Mouse (Mus musculus) neural tube, embryonic 11.5 days (tissue): ENCODE measurements around the gene Spata17. TPM values are rescaled to one million over a fixed set of nuclear protein-coding genes. Genes with fewer than 3 reads are reported as not detected.

Experiments
- ATAC-seq: fragments of 200-750 bp; cut with Nextera tagmentation; 2 replicates; pipeline ENCODE4 v1.8.0; 2017; ENCODE audit warnings: moderate number of reproducible peaks, mild to moderate bottlenecking, moderate TSS enrichment, moderate library complexity; ENCODE audit not compliant: insufficient read depth, low FRiP score, low TSS enrichment
- DNase-seq: peaks from one replicate; pipeline ENCODE4 v3.0.0-alpha.2; 2015; ENCODE audit warnings: low spot score
- H3K27ac ChIP-seq: fragments of 300-500 bp; sonication (generic); 2 replicates; pipeline ENCODE4 v1.5.1; 2014; ENCODE audit warnings: low read depth, mild to moderate bottlenecking, low read length
- H3K27me3 ChIP-seq: fragments of 300-500 bp; sonication (generic); 2 replicates; pipeline ENCODE4 v1.6.1; 2014; ENCODE audit warnings: mild to moderate bottlenecking, low read length, mixed read lengths; ENCODE audit not compliant: control insufficient read depth, insufficient read depth
- H3K36me3 ChIP-seq: fragments of 300-500 bp; sonication (generic); 2 replicates; pipeline ENCODE4 v1.6.1; 2014; ENCODE audit warnings: mild to moderate bottlenecking, low read length, moderate library complexity, mixed read lengths; ENCODE audit not compliant: control insufficient read depth, insufficient read depth
- H3K4me1 ChIP-seq: fragments of 300-500 bp; sonication (generic); 2 replicates; pipeline ENCODE4 v1.6.1; 2014; ENCODE audit warnings: low read length, mixed read lengths; ENCODE audit not compliant: control insufficient read depth, insufficient read depth
- H3K4me2 ChIP-seq: fragments of 300-500 bp; sonication (generic); 2 replicates; pipeline ENCODE4 v1.6.1; 2014; ENCODE audit warnings: low read depth, mild to moderate bottlenecking, moderate library complexity
- H3K4me3 ChIP-seq: fragments of 300-500 bp; sonication (generic); 2 replicates; pipeline ENCODE4 v1.5.1; 2014; ENCODE audit warnings: low read depth, low read length
- H3K9ac ChIP-seq: fragments of 300-500 bp; sonication (generic); 2 replicates; pipeline ENCODE4 v1.6.1; 2014; ENCODE audit warnings: mild to moderate bottlenecking, low read length
- H3K9me3 ChIP-seq: fragments of 300-500 bp; sonication (generic); 2 replicates; pipeline ENCODE4 v1.6.1; 2016; ENCODE audit warnings: low read length; ENCODE audit not compliant: control insufficient read depth
- WGBS: fragments of 180-500 bp; shearing (Covaris S2); extraction: QIAGEN DNeasy Blood & Tissue Kit; methylation state at CpG from one replicate; pipeline ENCODE4 v1.1.7; 2014; 5-methylcytosine and 5-hydroxymethylcytosine counted together
- polyA plus RNA-seq: library from polyadenylated mRNA; unstranded; fragments of >200 nt; fragmentation: Nextera tagmentation; extraction: Ambion mirVana; gene quantifications from 2 replicates; pipeline ENCODE4 v1.2.1, GENCODE M21; 2014

Spata17 gene
- polyA plus RNA-seq, 1 experiment from 2014 or later, result 1.7 TPM

- 89% methylated on average over 3 of the region's 3 CpGs for WGBS
- no peak overlapping the region for H3K9ac ChIP-seq
- no peaks in the 10 kb centered on the region for H3K4me1 ChIP-seq
- DNase-seq (no peak), ATAC-seq (no peak)
- no peak overlapping the region for H3K4me2 ChIP-seq
- H3K9me3 ChIP-seq, result no peaks in the 10 kb centered on the region
- H3K27me3 ChIP-seq, result no peaks in the 10 kb centered on the region
- no peak overlapping the region for H3K4me3 ChIP-seq
- no peaks in the 10 kb centered on the region; the same call in 1 of the 2 replicates for H3K36me3 ChIP-seq
- H3K27ac ChIP-seq, result no peak overlapping the region
These were observed 19.9 kb upstream of the Spata17 start for GRCm38 (mm10) chr1:187235161-187235560.

DNA sequence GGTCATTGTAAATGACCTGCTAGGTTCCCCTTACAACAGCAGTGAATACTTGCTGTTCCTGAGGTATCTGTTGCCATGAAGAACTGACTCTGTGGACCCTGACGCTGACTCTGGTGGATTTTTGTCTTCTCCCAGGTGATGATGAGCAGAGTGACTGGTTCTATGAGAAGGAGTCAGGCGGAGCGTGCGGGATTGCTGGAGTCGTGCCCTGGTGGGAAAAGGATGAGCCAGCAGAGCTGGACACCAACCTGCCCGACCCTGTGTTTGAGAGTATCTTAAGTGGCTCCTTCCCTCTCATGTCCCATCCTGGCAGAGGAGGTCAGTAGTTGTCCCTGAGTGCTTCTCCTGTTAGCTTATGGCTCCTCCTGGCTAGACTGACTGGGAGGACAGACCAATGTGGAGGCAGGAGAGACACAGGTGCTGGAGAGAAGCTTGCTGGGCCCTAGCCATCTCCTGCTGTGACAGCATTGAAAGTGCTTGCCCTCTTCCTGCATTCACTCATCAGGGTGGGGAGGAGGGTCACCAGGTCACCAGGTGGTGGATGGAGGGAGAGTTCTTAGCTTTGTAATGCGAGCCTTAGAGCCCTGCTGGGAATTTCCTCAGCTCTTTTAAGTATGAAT, 17.8 kb upstream of the Spata17 start:
- Histone ChIP-seq H3K36me3 (no peaks in the 10 kb centered on the region; the same call in 1 of the 2 replicates), H3K4me3 (no peak overlapping the region), H3K27ac (no peak overlapping the region), H3K27me3 (no peaks in the 10 kb centered on the region), H3K4me2 (no peak overlapping the region), H3K4me1 (no peaks in the 10 kb centered on the region), H3K9me3 (no peaks in the 10 kb centered on the region), H3K9ac (no peak overlapping the region)
- DNase-seq, result peak; percentile 17
- WGBS, result 48% methylated on average over 7 of the region's 7 CpGs
- ATAC-seq, result no peak

DNA sequence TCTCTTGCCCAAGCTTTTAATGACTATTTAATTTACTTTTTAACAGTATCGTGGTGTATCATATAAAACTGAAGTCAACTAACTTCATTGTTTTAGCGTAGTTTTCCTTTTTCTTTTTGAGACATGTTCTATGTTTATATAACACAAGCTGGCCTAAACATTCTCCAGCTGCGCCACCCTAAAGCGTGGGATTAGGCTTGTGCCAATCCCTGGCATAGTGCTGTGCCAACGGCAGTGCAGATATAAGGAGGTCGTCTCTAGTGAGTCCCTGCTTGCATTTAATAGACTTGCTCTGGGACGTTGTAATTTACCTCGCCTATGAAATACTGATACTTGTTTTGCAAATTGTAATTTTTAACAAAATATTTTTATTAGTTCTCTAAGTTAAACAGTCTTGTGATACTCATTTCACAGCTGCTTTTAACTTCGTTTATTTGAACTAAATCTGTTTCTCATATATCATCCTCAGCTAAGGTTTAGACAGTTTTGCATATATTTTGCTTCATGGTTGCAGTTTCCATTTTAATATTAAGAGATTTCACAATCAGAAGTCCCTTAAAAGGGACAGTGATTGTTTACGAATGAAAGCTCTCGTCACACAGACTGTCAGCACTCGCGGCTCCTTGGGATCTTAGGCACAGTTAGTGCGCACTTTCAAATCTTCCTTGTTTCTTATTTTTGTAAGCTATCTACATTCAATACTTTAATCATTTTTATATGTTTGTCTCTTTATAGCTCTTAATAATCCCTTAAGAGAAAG, 17.1 kb upstream of the Spata17 start:
- Histone ChIP-seq H3K27ac (no peak overlapping the region), H3K9me3 (no peaks in the 10 kb centered on the region), H3K27me3 (no peaks in the 10 kb centered on the region), H3K9ac (no peak overlapping the region), H3K4me3 (no peak overlapping the region), H3K36me3 (no peaks in the 10 kb centered on the region; the same call in 1 of the 2 replicates), H3K4me1 (no peaks in the 10 kb centered on the region), H3K4me2 (no peak overlapping the region)
- DNase-seq, result no peak
- WGBS, result 86% methylated on average over 14 of the region's 14 CpGs
- no peak for ATAC-seq

DNA sequence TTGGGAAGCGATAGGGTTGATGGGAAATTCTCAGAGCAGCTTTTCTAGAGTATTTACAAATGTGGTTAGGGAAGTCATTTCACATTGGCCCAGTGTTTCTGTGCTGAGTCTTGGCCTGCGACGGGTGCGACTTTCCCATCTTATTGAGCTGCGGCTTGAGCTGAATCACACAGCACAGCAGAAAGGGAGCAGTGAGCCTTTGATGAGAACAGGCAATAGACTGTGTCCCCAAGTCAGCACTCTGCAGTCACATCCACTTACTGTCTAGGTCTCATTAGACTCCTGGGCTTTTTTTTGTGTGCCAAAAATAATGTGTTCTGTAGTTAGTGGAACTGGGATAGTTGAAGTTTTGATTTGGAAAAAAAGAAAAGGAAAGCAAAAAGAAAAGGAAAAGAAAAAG, 15.0 kb upstream of the Spata17 start:
- no peak for ATAC-seq
- 83% methylated on average over 5 of the region's 5 CpGs for WGBS
- no peaks in the 10 kb centered on the region; the same call in 1 of the 2 replicates for H3K36me3 ChIP-seq

GRCm38 (mm10) chr1:187228414-187229146, 13.3 kb upstream of the Spata17 start:
- Histone ChIP-seq H3K9me3 (no peaks in the 10 kb centered on the region), H3K27ac (no peak overlapping the region), H3K4me2 (no peak overlapping the region), H3K4me1 (0 out of 2 replicates have a peak, but pooled peaks cover 2% of the 10 kb centered on the region), H3K27me3 (no peaks in the 10 kb centered on the region), H3K9ac (no peak overlapping the region), H3K4me3 (no peak overlapping the region), H3K36me3 (no peaks in the 10 kb centered on the region; the same call in 1 of the 2 replicates)
- WGBS, result 85% methylated on average over 13 of the region's 13 CpGs
- no peak for DNase-seq
- ATAC-seq, result no peak

More for the DNA sequence above, 15.0 kb upstream of the Spata17 start:
- H3K4me2 ChIP-seq, result no peak overlapping the region
- no peaks in the 10 kb centered on the region for H3K27me3 ChIP-seq
- H3K27ac ChIP-seq, result no peak overlapping the region
- H3K4me1 ChIP-seq, result 0 out of 2 replicates have a peak, but pooled peaks cover 2% of the 10 kb centered on the region
- DNase-seq, result no peak
- no peaks in the 10 kb centered on the region for H3K9me3 ChIP-seq
- H3K4me3 ChIP-seq, result no peak overlapping the region
- H3K9ac ChIP-seq, result no peak overlapping the region

GRCm38 (mm10) chr1:187226328-187227025, 11.2 kb upstream of the Spata17 start:
- Histone ChIP-seq H3K9ac (no peak overlapping the region), H3K4me1 (0 out of 2 replicates have a peak, but pooled peaks cover 2% of the 10 kb centered on the region), H3K4me2 (no peak overlapping the region), H3K36me3 (no peaks in the 10 kb centered on the region), H3K4me3 (no peak overlapping the region), H3K9me3 (no peaks in the 10 kb centered on the region), H3K27ac (no peak overlapping the region), H3K27me3 (no peaks in the 10 kb centered on the region)
- WGBS, result 76% methylated on average over 11 of the region's 11 CpGs
- DNase-seq (no peak), ATAC-seq (no peak)

GRCm38 (mm10) chr1:187220756-187221155, 5.5 kb upstream of the Spata17 start:
- 79% methylated on average over 6 of the region's 6 CpGs for WGBS
- Histone ChIP-seq H3K27ac (no peak overlapping the region), H3K4me1 (0 out of 2 replicates have a peak, but pooled peaks cover 3% of the 10 kb centered on the region), H3K9ac (no peak overlapping the region), H3K27me3 (no peaks in the 10 kb centered on the region), H3K36me3 (no peaks in the 10 kb centered on the region), H3K4me3 (no peak overlapping the region), H3K9me3 (no peaks in the 10 kb centered on the region), H3K4me2 (no peak overlapping the region)
- no peak for ATAC-seq
- no peak for DNase-seq

GRCm38 (mm10) chr1:187216620-187217410, 1.6 kb upstream of the Spata17 start:
- no peak for ATAC-seq
- WGBS, result 93% methylated on average over 9 of the region's 9 CpGs

More at GRCm38 (mm10) chr1:187216620-187217410, 1.6 kb upstream of the Spata17 start:
- Histone ChIP-seq H3K27ac (no peak overlapping the region), H3K4me2 (no peak overlapping the region), H3K36me3 (no peaks in the 10 kb centered on the region), H3K9me3 (no peaks in the 10 kb centered on the region), H3K9ac (no peak overlapping the region), H3K4me3 (no peak overlapping the region), H3K27me3 (no peaks in the 10 kb centered on the region), H3K4me1 (0 out of 2 replicates have a peak, but pooled peaks cover 3% of the 10 kb centered on the region)
- DNase-seq, result no peak
